Mouse (Mus musculus) stomach, postnatal 0 days (tissue): Measurements from ENCODE around the gene Hspa4.

Experiments used
- CTCF ChIP-seq: IDR thresholded peaks from 2 replicates; pipeline ENCODE4 v1.5.1; 2016; ENCODE audit warnings: antibody characterized with exemption, low read depth, mild to moderate bottlenecking, moderate library complexity
- EP300 ChIP-seq: optimal IDR thresholded peaks from 2 replicates; pipeline ENCODE3; 2016; ENCODE audit warnings: antibody characterized with exemption

DNA sequence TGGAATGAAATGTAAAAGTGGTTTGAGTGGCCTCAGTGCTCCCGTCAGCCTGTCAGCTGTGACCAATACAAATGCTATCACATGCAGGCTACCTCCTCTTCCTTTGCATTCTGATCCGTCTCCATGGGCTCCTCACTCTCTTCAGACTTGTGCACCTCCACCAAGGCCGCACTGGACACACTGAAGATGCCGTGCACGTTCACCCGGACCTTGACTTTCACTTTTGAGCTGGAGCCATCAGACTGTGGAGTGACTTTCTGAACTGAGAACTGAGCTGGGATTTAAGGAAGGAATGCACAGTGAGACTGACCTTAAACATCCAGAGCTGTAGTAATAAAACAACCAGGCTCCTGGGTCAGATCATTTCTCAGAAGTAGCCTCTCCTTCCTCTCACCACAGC lies 30.7 kb downstream of the Hspa4 start:
- TF ChIP-seq EP300 (no peak), CTCF (no peak)
